Mouse (Mus musculus): ENCODE data around the gene Ppp1r26.

The Ppp1r26 gene

DNA sequence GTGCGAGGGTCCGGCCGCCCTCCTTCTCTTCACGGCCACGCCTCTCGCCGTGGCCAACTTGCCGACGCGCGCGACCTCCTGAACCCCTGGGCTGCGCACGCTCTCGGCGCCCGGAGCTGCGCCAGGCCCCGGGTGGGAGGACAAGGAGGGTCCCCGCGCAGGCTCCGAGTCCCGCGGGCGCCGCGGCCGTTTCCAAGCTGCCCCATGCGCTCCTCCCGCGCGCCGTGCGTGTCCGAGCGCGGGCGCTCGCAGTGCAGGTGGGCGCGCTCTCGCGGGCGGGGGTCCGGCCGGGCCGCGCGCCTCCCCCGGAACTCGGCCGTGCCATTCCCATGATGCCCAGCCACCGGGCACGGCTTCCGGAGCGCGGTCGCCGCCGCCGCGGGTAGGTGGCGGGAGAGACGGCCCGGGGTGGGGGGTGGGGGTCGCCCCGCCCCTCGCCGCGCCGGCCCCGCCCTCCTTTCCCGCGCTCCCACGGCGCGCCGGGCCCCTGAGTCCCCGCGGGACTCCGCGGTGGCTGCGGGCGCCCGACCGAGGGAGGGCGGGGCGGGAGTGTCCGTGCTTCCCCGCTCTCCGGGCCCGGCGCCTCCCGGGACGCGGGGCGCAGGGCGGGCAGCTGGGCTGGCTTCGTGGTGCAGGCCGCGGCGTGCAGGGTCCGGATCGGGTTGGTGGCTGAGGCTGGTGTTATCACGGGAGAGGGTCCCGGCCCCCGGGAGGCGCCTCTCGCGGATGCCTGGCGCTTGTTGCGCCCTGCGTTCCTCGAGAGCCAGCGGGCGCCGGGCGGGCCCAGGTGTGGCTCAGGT is at the start of gene Ppp1r26:
Ppp1r26 (plus strand) TSS at position 286 of the 800 bp plus-strand sequence.
- DNase-seq (ENCODE audit: low read depth, low spot score), result no peak

DNA sequence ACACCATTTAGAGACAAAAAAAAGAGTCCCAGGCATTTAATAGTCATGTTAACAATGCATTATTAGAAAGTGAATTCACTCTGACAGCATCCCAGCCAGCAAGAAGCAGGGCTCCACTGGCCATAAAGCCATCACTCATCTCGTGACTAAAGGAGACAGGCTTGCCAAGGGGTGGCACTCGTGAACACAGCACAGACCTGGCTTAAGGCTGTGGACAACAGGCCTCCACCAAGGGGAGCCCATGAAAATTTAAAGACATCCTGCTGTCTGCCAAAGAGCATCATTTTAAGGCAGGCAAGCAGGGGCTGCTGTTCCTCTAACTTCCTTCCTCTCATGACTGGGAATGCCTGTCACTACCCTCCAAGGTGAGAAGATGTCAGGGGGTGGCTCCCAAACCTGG is 49.7 kb upstream of the Ppp1r26 start:
- DNase-seq (ENCODE audit: low read depth, low spot score), result no peak

DNA sequence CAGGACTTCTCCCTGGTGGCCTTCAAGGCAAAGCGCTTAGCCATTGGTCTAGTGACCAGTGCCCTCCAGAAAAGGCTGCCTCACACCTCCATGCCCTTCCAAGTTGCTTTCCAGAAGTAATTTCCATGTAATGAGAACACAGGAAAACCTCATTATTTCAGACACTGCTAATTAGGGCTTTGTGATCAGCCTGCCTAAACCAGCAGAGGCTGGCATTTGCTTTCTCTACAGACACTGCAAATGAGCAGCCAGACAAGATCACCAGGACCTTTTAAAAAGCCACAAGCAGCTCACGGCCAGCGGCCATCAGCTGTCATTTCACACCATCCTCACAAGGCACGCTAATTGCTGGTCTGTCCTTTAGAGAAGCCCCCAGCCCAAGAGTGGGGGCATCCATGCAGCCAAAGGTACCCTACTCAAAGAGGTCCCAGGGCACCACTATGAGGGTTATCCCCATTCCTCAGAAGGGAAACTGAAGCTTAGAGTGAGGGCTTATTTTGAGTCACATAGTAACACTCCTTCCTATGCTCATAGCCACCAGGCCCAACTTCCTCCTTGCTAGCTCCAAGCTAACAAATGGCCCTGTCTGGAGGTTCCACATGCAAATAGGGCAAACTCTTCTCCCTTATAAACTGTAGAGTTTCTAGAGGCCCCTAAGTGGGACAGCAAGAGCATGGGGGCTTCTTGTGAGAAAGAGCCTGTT is 49.0 kb upstream of the Ppp1r26 start:
- DNase-seq (ENCODE audit: low read depth, low spot score), result no peak

DNA sequence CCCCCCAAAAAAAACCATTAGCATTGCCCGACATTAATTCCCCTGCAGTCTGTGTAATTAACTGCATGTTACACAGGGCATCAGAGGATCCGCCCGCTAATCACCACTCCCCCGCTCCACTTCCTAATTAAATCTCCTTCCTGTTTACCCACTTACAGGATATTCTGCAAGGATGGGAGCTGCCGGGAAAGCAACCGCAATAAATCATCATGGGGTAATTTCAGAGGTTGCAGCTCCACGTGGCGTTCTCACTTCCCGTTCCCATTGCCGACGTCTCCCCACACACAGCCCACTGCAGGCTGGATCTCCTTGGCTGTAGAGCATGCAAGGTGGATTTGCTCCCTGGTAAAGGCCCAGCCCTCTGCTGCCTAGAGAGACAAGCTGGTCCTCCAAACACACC is 45.0 kb upstream of the Ppp1r26 start:
- DNase-seq (ENCODE audit: low read depth, low spot score), result no peak

DNA sequence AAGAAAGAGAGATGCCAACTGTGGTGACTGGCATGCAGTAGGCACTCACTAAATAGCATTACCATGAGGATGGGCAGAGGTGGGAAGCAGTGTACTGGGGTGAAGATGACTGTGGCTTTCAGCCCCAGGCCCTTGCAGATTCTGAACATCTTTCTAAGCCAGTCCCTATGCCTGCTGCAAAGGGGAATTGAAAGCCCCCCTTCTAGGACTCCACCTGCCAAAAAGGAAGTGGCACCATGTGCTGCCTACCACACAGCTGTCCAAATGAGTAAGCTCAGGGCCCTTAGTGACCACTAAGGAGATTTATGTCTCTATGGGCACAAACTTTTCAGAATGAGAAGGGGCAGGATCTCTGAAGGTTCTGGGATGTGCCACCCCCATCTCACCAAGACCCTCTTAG is 44.5 kb upstream of the Ppp1r26 start:
- DNase-seq (ENCODE audit: low read depth, low spot score), result no peak

DNA sequence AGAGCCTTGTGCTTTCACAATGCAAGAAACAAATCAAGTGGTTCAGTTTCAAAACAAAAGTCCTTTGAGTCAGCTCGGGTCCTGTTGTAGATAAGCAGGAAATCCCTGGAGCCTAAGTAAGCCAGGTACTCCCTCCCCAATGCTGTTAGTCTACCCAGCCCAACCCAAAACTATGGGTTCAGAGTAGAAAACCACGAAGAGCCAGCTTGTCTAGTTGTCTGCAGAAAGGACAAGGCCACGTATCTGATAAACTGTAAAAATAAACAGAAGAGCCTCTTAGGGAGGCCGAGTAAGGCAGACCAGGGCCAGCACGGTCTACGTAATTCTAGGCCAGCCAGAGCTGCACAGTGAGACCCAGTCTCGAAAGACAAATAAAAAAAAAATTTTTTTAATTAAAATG is 38.8 kb upstream of the Ppp1r26 start:
- no peak for DNase-seq (ENCODE audit: low read depth, low spot score)

DNA sequence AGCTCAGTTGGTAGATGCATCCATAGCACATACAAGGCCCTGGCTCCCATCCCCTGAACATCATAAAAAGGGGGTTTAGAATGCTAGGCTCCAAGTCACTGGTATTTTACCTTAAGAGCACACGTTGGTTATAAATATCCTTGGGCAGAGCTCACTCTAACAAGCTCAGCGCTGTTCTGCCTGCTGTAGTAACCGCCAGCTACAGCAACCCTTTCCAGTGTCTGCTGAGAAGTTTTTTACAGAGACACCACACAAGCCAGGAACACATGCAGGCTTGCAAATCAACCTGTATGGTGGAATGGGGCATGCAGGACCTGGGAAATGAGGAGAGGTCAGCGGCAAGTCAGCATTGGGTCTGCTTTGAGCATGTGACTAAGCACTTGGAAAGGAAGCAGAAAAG is 37.5 kb upstream of the Ppp1r26 start:
- no peak for DNase-seq (ENCODE audit: low read depth, low spot score)

DNA sequence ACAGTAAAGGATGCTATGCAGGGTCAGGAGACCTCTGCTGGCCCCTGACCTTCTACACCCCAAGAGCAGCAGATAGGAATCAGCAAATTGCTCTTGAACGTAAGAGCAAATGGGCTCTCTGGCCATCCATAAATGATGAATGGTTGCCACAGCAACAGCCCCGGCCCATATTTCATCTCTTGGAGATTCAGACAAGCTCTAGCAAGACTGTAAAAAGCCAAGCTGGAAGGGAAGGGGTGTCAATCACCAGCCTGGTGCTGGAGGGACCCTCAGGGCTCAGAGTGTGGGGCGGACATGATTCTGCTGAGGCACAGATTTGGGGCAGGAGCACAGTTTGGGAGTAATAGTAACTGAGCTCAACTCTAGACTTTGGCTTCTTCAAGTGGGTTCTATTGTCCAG is 37.0 kb upstream of the Ppp1r26 start:
- no peak for DNase-seq (ENCODE audit: low read depth, low spot score)

DNA sequence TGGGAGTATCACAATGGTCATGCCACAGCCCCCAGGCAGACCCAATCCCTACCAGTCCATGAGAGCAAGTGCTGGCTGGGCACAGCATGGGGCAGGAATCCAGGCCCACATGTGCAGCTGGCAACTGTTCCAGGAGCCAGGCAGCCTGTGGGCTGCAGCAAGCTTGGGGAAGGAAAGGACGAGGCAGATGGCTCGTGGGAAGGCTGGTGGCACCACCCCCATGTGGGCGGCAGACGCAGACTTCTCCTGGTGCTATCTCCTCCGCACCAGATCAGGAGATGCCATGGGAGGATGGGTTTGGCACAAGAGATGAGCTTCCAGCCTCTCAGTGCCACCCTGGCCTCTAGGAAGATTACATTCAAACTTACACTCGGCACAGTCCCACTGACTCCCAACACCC is 33.7 kb upstream of the Ppp1r26 start:
- no peak for DNase-seq (ENCODE audit: low read depth, low spot score)

DNA sequence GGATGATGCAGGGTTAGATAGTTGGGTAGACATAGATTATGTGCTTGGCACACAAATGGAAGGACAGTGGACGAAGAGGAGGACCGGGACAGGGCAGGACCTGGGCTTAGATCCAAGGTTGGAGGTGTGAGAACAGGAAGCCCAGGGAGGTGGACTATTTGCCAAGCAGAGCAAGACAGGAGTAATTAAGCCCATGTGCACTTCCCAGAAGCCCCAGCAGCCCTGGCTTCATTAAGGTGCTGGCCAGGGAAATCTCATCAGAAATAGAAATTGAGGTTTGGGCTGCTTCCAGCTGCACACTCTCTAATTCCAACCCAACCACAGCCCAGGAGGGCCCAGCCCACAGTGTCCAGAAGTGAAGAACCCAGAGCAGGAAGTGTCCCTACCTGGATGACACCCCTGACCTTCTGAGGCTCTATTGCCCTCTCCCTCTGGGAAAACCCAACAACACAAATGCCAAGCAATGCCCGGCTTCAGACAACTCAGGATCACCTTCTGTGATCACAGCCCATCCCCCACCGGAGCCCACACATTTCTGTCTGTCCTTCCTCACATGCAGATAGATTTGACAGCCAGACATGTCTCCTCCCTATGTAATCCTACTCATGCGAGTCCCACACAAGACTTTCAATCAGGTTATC is 32.4 kb upstream of the Ppp1r26 start:
- no peak for DNase-seq (ENCODE audit: low read depth, low spot score)

DNA sequence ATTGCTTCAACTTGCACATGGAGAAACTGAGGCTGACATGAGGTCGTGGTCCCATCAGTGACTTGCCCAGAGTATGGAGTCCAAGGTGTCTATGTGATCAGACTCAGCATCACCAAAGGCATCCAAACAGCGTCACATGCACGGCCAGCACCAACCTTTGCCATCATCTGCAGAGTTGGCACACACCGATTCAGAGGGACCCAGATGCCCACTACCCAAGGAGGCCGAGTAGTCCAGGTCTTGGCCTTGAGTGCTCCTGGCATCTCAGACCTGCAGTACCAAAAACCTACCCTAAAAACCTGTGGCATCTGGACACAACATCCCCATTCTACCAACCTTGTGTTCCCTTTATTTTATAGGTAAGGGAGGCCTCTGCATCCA is 31.9 kb upstream of the Ppp1r26 start:
- DNase-seq (ENCODE audit: low read depth, low spot score), result no peak

DNA sequence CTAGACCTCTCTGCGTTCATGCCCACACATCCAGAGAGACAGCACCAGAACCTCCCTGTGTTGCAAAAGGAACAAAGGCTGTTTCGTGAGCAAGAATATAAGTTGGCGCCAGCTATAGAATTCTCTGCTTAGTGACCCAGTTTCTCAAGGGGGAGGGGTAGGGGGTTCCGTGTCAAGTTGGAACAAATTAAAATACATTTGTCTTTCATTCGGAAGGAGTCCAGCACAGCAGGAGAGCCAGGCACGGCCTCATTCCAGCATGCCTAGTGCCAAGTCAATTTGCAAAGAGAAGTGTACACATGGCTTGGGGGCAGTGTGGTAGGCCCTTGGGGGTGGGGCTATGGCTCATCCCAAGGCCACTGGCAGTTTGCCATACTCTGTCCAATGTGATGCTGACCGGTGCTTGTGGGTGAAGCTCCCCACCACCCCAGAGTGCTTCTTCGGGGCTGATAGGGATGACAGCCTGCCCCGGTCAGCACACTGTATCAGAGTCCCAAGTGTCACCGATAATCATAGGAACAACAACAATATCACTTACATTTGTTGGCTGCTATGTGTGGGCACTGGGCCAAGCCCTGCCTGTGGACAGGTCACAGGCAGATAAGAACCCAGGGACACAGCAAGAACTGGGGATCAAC is 31.1 kb upstream of the Ppp1r26 start:
- DNase-seq (ENCODE audit: low read depth, low spot score), result peak; percentile 33

DNA sequence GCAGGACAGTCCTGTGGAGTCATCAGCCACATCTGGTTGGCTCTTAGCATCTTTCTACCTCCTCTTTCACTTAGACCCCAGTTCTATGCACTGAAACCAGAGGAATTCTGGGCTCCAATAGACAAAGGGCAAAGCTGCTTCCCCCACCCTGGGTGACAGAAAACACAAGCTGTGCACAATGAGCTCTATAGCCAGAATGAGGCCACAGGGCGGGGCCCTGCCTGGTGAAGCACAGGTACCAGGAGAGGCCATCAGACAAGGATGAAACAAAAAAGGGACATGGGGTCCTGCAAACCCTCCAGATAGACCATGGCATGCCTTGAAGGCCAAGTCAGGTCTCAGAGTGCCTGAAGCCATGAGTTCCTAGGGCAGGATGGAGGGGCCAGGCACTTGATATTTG is 30.1 kb upstream of the Ppp1r26 start:
- DNase-seq (ENCODE audit: low read depth, low spot score), result no peak

DNA sequence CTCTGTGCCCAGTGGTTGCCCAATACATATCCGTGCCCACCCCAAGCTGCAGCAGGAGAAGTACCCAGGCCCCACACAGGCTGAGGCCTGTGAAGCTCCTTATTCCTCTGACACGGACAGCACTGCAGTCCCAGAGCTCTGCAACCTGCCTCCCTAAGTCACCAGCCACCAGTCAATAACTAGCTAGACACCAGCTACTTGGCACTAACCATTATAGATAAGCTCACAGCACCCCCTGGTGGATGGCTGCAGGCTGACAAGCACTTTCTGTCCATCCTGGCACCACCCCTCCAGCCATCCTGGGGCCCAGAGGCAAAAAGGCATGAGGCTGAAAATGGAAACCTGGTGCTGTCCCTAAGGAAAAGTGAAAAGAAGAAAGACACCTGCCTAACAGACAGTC is 28.6 kb upstream of the Ppp1r26 start:
- DNase-seq (ENCODE audit: low read depth, low spot score), result peak; percentile 86

DNA sequence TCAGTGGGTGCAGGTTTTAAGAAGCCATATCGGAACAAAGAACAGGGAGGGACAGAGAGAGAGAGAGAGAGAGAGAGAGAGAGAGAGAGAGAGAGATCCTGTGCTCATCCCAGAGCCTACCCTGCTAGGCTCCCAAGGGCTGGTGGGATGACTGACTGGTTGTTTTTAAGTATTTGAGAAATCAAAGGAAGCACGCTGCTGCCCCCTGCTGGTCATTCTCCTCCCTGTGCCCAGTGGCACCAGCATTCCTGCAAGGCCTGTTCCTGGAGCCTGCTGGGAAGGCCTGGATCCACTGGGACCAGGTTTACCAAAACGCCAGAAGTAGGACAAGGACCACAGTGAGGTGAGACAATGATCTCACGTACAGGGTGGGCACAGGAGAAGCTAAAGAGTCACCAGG is 26.7 kb upstream of the Ppp1r26 start:
- DNase-seq (ENCODE audit: low read depth, low spot score), result peak; percentile 92

DNA sequence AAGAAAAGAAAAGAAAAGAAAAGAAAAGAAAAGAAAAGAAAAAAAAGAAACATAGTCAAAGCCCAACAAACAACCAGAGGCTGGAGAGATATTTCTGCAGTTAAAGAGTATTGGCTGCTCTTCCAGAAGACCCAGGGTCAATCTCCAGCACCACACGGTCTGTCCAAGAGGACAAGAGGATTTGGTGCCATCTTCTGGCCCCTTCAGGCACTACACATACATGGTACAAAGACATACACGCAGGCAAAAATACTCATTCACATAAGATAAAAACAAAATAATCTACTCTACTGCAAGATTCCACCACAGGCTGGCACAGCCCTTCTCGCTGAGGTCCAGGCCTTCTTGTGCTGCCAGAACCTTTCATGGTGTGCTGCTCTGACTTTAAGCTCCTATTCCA is 23.4 kb upstream of the Ppp1r26 start:
- peak; percentile 74 for DNase-seq (ENCODE audit: low read depth, low spot score)

DNA sequence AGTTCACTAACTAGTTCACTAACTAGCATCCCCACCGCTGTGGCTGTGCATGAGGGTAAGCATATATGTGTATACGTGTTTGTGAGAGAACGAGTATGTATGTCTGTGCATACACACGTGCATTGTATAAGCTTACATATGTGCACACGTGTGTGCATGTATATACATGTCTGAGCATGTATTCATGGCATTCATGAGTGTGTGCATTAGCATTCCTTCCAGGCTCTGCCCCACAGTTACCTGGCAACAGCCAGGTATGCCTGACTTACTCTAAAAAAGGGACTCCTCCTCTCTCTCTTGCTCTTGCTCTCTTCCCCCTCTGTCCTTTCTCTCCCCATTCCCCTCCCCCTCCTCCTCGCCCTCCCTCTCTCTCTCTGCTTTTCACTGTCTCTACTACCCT is 19.4 kb upstream of the Ppp1r26 start:
- DNase-seq (ENCODE audit: low read depth, low spot score), result no peak

DNA sequence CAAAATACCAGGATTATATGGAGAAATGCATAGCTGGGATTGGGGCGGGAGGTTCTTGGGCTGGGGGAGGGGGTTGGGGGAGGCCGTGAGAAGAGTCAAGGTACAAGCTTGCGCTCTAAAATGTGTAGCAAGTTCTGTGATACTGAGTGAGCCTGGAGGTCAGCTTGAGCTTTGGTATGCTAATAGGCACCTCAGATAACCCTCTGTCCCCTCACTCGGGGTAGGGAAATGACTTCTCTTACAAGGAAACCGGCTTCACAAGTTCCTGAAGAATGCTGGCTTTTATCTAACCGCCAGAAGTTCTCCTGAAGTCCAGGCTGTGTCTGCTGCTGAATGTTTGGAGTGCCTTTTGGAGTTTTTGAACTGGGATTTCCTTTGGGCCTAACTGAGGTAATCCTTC is 15.8 kb upstream of the Ppp1r26 start:
- no peak for DNase-seq (ENCODE audit: low read depth, low spot score)

DNA sequence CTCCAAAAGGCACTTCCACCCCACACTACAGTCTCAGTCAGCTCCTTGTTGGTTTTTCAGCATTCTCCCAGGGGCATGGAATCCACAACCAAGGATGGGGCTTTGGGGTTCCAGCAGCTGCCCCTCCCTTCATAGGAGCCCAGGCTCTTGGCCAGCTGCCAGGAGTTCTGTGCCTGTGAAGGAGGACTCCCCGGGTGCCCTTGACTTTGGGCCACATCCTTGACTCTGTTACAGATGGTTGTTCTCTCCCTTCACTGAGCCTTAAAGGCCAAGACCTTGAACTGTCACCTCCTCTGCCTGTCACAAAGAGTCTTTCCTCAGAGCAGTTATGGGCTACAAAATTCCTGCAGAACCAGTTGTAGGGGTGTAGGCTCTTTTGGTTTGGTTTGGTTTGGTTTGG is 13.8 kb upstream of the Ppp1r26 start:
- DNase-seq (ENCODE audit: low read depth, low spot score), result no peak

DNA sequence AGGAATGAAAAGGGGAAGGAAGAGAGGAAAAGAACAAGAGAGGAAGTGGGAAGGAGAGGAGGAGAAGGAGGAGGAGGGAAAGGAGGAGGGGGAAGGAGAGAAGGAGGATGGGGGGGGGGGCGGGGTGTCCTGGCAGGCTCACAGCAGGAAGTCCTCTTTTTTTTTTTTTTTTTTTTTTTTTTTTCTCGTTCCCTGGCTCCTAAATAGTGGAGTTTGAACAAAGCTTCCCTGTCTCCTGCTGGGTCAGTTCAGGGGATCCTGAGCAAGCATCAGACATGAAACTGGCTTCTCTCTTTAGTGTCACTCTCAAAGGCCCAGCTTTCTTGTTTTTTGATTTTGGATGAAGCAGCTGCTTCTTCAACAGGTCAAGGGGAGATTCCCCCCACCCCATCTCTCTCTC is 13.1 kb upstream of the Ppp1r26 start:
- DNase-seq (ENCODE audit: low read depth, low spot score), result no peak

DNA sequence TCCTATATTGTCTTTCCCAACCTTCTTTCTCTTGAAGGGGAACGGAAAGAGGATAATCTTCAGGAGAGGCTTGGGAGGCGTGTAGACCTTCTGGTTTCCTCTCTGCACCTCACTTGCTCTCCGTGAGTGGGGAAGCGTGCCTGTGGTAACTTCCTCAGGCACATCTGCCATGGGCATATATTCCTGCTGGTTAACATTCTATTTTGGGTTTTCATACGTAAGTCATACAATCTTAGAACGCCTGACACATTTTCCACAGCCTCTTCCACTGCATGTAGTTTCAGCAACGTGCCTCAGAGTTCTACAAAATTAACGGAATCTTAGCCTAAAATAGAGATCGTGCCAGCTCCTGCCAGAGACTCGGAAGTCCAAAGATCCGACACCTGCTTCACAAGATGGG is 11.2 kb upstream of the Ppp1r26 start:
- no peak for DNase-seq (ENCODE audit: low read depth, low spot score)

DNA sequence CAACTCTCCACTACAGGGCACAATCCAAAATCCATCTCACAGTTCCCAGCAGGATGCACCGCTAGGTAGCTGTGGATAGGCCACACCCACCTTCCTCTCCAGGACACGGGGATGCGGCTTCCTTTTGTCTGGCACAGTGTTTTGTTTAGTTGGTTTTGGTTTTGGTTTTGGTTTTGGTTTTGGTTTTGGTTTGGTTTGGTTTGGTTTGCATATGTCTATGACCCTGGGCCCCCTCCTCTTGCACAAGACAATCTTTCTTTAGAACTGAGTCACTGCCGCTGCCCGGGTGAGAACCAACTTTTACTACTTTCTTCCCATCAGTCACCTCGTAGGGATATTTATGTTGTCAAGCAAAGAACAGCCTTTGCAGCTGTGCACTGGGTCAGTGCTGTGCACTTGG is 5.8 kb upstream of the Ppp1r26 start:
- peak; percentile 39 for DNase-seq (ENCODE audit: low read depth, low spot score)

Data from 3T3-L1 (cell line).